ENCODE assay signal across 24 mouse cellular contexts in the genomic region with DNA sequence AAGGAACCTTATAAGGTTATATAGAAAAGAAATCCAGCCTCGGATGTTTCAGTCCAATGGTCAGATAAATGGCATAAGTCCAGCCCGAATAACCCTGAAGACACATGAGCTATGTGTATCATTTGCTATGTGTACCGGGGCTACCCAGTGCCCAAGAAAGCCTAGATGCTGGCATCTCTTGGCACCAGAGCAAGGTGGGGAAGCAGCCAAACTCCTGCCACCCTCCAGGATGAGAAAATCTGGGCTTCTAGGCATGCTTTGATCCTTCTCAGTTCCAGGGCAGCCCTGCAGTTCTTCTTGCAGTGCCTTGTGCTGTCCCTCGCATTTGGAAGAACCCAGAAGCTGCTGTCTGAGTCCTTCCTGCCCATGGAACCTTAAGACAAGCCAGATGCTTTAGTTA.
"Had no signal": no experiment of that assay in that cellular context is flagged by ENCODE, and none has a peak within 500 bp of the region (broad histone marks: within the 10 kb centered on the region; RNA-seq: fewer than 3 reads in every experiment).

No protein-coding gene starts in this region.

- H3K4me3 ChIP-seq: embryonic facial prominence, embryonic 10.5 days; embryonic facial prominence, embryonic 12.5 days; embryonic facial prominence, embryonic 13.5 days; embryonic facial prominence, embryonic 15.5 days; erythroblast, embryonic 14.5 days; forebrain, embryonic 10.5 days; forebrain, embryonic 12.5 days; forebrain, embryonic 13.5 days; forebrain, embryonic 15.5 days; gastrocnemius, adult 2 months; heart, adult 2 months; heart, embryonic 10.5 days had no signal

- H3K27ac ChIP-seq: embryonic facial prominence, embryonic 10.5 days; embryonic facial prominence, embryonic 12.5 days; embryonic facial prominence, embryonic 13.5 days; embryonic facial prominence, embryonic 15.5 days; forebrain, embryonic 10.5 days; forebrain, embryonic 12.5 days; forebrain, embryonic 13.5 days; forebrain, embryonic 15.5 days; gastrocnemius, adult 2 months; heart, adult 2 months; heart, embryonic 10.5 days had no signal

- H3K27me3 ChIP-seq: embryonic facial prominence, embryonic 12.5 days; embryonic facial prominence, embryonic 15.5 days; forebrain, embryonic 12.5 days; forebrain, embryonic 13.5 days; forebrain, embryonic 15.5 days had no signal

- H3K4me1 ChIP-seq: embryonic facial prominence, embryonic 10.5 days; embryonic facial prominence, embryonic 12.5 days; embryonic facial prominence, embryonic 13.5 days; embryonic facial prominence, embryonic 15.5 days; forebrain, embryonic 10.5 days; forebrain, embryonic 12.5 days; forebrain, embryonic 13.5 days; forebrain, embryonic 15.5 days; heart, embryonic 10.5 days had no signal

- DNase-seq: cerebellum, adult 8-10 months; cerebellum, adult 9-10 months; cerebellum, postnatal 25 days; cerebellum, postnatal 36 days; embryo, embryonic 11 days; forebrain, postnatal 0 days; gastrocnemius, adult 2 months; gastrocnemius, postnatal 10 days; gastrocnemius, postnatal 14 days; gastrocnemius, postnatal 25 days; gastrocnemius, postnatal 36 days; heart, adult 11 months; heart, adult 18-20 months; heart, adult 2 months had no signal
